Mouse (Mus musculus) brain, embryonic 18.5 days (tissue): ENCODE measurements around the gene Mc3r.
A peak's percentile ranks its signal among the peaks of the same experiment; 100 is the strongest.

Experiments used
- DNase-seq: peaks from one replicate; pipeline ENCODE4 v3.0.0-alpha.2; 2012; ENCODE audit warnings: low read depth, low spot score

Mc3r gene

GRCm38 (mm10) chr2:172256418-172256817 is 8.1 kb downstream of the Mc3r start:
- no peak for DNase-seq

- DNase-seq = no peak
Measured at GRCm38 (mm10) chr2:172256956-172257355, 8.7 kb downstream of the Mc3r start.

GRCm38 (mm10) chr2:172257471-172258065 is 9.3 kb downstream of the Mc3r start:
- no peak for DNase-seq

- DNase-seq = no peak
Measured at GRCm38 (mm10) chr2:172260064-172260463, 11.8 kb downstream of the Mc3r start.

- no peak for DNase-seq
Measured at GRCm38 (mm10) chr2:172261441-172261840, 13.1 kb downstream of the Mc3r start.

- DNase-seq = no peak
Measured at GRCm38 (mm10) chr2:172263216-172263615, 14.9 kb downstream of the Mc3r start.

- no peak for DNase-seq
Measured at GRCm38 (mm10) chr2:172269907-172270306, 21.6 kb downstream of the Mc3r start.

- DNase-seq = peak; percentile 43
Measured at GRCm38 (mm10) chr2:172270485-172270944, 22.2 kb downstream of the Mc3r start.

GRCm38 (mm10) chr2:172270974-172271697 is 22.8 kb downstream of the Mc3r start:
- no peak for DNase-seq

- DNase-seq = no peak
Measured at GRCm38 (mm10) chr2:172274662-172275061, 26.4 kb downstream of the Mc3r start.

GRCm38 (mm10) chr2:172276155-172276554 is 27.9 kb downstream of the Mc3r start:
- DNase-seq = no peak

GRCm38 (mm10) chr2:172278979-172279378 is 30.7 kb downstream of the Mc3r start:
- no peak for DNase-seq

- DNase-seq = no peak
Measured at GRCm38 (mm10) chr2:172282071-172282710, 33.9 kb downstream of the Mc3r start.

GRCm38 (mm10) chr2:172287715-172288114 is 39.4 kb downstream of the Mc3r start:
- no peak for DNase-seq

- DNase-seq = no peak
Measured at GRCm38 (mm10) chr2:172288965-172289364, 40.7 kb downstream of the Mc3r start.

- no peak for DNase-seq
Measured at GRCm38 (mm10) chr2:172289632-172290031, 41.3 kb downstream of the Mc3r start.

GRCm38 (mm10) chr2:172290474-172290873 is 42.2 kb downstream of the Mc3r start:
- no peak for DNase-seq

- no peak for DNase-seq
Measured at GRCm38 (mm10) chr2:172291025-172291424, 42.7 kb downstream of the Mc3r start.

- DNase-seq = no peak
Measured at GRCm38 (mm10) chr2:172291755-172292524, 43.6 kb downstream of the Mc3r start.

- DNase-seq = no peak
Measured at GRCm38 (mm10) chr2:172292525-172293405, 44.5 kb downstream of the Mc3r start.

GRCm38 (mm10) chr2:172298083-172298482 is 49.8 kb downstream of the Mc3r start:
- no peak for DNase-seq
